Mouse (Mus musculus): ENCODE measurements around the gene Gm26897. TPM values are rescaled to one million over a fixed set of nuclear protein-coding genes. Genes with fewer than 3 reads are reported as not detected.

Gm26897 gene
- polyA plus RNA-seq, 1 experiment from 2014 or later = not detected

DNA sequence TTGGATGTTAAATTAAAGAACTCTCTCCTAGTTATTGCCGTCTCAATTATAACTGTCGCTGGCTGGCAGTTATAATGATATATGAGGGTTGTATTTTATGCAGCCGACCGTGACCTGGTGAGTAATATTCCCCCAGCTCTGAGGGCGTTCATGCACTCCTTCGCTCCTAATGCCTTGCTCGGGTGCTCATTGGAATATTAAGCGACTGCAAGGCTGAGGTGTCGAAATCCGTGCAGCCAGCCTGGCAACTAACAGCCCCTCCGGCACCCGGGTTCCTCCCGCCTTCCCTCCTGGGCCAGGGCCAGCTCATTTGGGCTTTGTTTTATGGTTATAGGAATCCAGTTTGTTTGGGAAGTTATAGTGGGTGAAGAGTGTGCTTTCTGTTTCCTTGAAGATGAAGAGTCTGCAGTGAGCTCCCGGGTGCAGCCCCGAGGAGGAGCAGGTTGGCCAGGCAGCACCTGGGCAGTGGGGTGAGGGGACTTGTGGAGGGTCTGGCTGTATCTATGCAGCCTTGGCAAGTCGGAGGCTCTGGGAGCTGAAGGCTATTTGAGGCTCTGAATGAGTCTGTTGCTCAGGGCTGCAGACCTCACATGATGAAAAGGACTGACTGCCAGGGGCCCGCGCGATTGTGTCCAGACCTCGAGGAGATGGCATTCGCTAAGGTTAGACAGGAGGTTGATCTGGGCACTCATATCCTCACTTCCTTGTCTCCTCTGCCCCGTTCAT is 8.4 kb upstream of the Gm26897 start:
- Histone ChIP-seq H3K4me1 (replicated peaks) (peaks cover 27% of the 10 kb centered on the region), H3K27me3 (ENCODE audit: insufficient read depth, poor library complexity, severe bottlenecking) (peaks cover 30% of the 10 kb centered on the region), H3K27ac (peak overlapping the region; percentile 79), H3K36me3 (no peaks in the 10 kb centered on the region), H3K4me3 (no peak overlapping the region), H3K9me3 (peaks cover 8% of the 10 kb centered on the region)
- 60% methylated on average over 22 of the region's 22 CpGs for WGBS
- DNase-seq (ENCODE audit: low spot score) = no peak

DNA sequence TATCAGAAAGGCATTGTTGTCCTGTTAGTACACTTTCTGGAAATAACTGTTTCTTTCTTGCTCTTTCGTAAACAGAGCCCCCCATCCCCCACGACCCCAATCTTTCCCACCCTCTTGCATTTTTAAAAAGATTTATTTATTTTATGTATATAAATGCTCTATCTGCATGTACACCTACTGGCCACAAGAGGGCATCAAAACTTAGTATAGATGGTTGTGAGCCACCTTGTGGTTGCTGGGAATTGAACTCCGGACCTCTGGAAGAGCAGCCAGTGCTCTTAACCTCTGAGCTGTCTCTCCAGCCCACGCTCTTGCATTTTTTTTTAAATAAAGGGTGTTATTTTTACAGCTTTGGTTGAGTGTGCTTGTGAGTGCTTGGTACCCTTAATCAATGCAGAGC is 5.3 kb upstream of the Gm26897 start:
- H3K27me3 ChIP-seq (ENCODE audit: insufficient read depth, poor library complexity, severe bottlenecking) = peaks cover 26% of the 10 kb centered on the region
- peaks cover 43% of the 10 kb centered on the region for H3K4me1 ChIP-seq (replicated peaks)
- H3K27ac ChIP-seq = no peak overlapping the region
- no peak for DNase-seq (ENCODE audit: low spot score)
- peaks cover 8% of the 10 kb centered on the region for H3K9me3 ChIP-seq
- no peak overlapping the region for H3K4me3 ChIP-seq
- 80% methylated on average over 4 of the region's 4 CpGs for WGBS
- H3K36me3 ChIP-seq = no peaks in the 10 kb centered on the region

DNA sequence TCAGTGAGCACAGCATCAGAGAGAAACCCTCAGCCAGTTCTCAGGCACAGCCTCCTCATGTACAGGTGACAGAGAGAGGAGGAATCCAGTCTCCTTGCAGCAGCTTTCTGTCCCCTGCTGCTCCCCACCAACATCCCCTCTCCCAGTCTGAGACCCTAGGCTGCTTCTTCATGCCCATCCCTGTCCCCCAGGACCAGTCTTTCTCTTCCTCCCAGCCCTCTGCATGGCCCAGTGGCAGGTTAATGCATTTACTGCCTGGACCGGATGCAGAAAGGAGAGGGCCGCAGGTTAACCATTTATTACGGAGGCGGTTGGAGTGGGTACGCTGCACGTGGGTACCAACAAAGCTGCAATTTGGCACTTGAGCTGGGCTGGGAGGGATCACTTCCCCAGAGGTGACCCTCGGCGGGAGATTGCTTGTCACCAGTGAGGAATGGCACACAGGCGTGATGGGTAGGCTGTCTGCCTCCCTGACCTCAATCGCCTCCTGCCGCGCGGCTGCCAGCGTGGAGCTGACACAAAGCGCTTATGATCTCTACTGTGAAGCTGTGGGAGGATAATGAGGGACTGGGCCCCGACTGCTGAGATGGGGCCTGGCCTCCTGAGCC is 3.1 kb upstream of the Gm26897 start:
- 21% methylated on average over 16 of the region's 16 CpGs for WGBS
- Histone ChIP-seq H3K9me3 (peaks cover 8% of the 10 kb centered on the region), H3K36me3 (peaks cover 12% of the 10 kb centered on the region), H3K27me3 (ENCODE audit: insufficient read depth, poor library complexity, severe bottlenecking) (peaks cover 21% of the 10 kb centered on the region), H3K4me3 (0 out of 2 replicates have a peak overlapping the region, but pooled peaks have one; percentile 9), H3K4me1 (replicated peaks) (peaks cover 23% of the 10 kb centered on the region), H3K27ac (peak overlapping the region; percentile 79)
- peak; percentile 48 for DNase-seq (ENCODE audit: low spot score)

DNA sequence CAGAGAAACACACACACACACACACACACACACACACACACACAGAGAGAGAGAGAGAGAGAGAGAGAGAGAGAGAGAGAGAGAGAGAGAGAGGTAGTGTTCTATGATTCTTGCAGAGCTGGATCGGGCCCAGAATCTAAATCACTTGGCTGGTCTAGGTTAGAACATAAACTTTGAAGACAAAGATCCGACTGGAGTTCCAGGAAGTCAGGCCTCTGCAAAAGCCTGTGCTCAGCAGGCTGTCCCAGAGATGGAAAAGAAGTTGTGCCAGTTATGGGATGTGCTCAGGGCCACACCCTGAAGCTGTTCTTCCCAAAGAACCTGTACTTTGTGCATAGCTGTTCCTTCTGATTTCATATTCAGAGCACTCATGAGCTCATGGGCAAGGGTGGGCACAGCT is 1.5 kb upstream of the Gm26897 start:
- DNase-seq (ENCODE audit: low spot score) = no peak
- Histone ChIP-seq H3K27ac (no peak overlapping the region), H3K36me3 (peaks cover 12% of the 10 kb centered on the region), H3K4me3 (no peak overlapping the region), H3K27me3 (ENCODE audit: insufficient read depth, poor library complexity, severe bottlenecking) (peaks cover 9% of the 10 kb centered on the region; the same call in 1 of the 2 replicates), H3K4me1 (replicated peaks) (peaks cover 19% of the 10 kb centered on the region), H3K9me3 (peaks cover 8% of the 10 kb centered on the region)
- 81% methylated on average over 2 of the region's 2 CpGs for WGBS

DNA sequence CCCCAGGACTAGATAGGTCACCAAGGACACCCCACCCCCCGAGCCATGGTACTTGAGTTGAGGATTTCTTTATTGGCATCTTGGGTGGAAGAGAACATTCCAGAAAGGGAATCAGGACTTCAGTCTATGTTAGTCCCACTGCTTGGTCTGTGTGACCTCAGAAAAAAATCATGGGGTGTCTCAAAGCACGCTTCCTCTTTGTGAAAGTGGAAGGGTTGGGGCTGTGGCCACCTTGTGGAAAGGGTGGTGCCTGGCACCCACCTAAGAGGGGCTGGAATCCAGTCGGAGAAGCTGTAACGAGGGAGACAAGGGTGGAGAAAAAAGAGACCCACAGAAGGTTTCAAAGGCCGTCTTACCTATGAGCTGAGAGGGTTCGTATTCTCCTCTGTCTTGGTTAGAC is 5.8 kb downstream of the Gm26897 start:
- Histone ChIP-seq H3K36me3 (peaks cover 14% of the 10 kb centered on the region), H3K27ac (no peak overlapping the region), H3K4me3 (no peak overlapping the region), H3K9me3 (no peaks in the 10 kb centered on the region), H3K27me3 (ENCODE audit: insufficient read depth, poor library complexity, severe bottlenecking) (peaks cover 63% of the 10 kb centered on the region), H3K4me1 (replicated peaks) (peaks cover 37% of the 10 kb centered on the region)
- DNase-seq (ENCODE audit: low spot score) = no peak
- 72% methylated on average over 6 of the region's 6 CpGs for WGBS

GRCm38 (mm10) chr5:111740384-111741275 is 6.9 kb downstream of the Gm26897 start:
- no peak overlapping the region for H3K4me3 ChIP-seq
- no peaks in the 10 kb centered on the region for H3K9me3 ChIP-seq
- no peak for DNase-seq (ENCODE audit: low spot score)
- WGBS = 27% methylated on average over 16 of the region's 16 CpGs
- peak overlapping the region; percentile 57; the same call in 1 of the 2 replicates for H3K27ac ChIP-seq
- H3K4me1 ChIP-seq (replicated peaks) = peaks cover 40% of the 10 kb centered on the region
- H3K36me3 ChIP-seq = peaks cover 14% of the 10 kb centered on the region
- H3K27me3 ChIP-seq (ENCODE audit: insufficient read depth, poor library complexity, severe bottlenecking) = peaks cover 68% of the 10 kb centered on the region

GRCm38 (mm10) chr5:111741352-111741751 is 7.6 kb downstream of the Gm26897 start:
- H3K4me1 ChIP-seq (replicated peaks) = peaks cover 40% of the 10 kb centered on the region
- H3K27ac ChIP-seq = no peak overlapping the region
- no peak for DNase-seq (ENCODE audit: low spot score)
- H3K4me3 ChIP-seq = no peak overlapping the region
- 4% methylated on average over 11 of the region's 11 CpGs for WGBS
- H3K36me3 ChIP-seq = peaks cover 18% of the 10 kb centered on the region
- no peaks in the 10 kb centered on the region for H3K9me3 ChIP-seq
- peaks cover 66% of the 10 kb centered on the region for H3K27me3 ChIP-seq (ENCODE audit: insufficient read depth, poor library complexity, severe bottlenecking)

DNA sequence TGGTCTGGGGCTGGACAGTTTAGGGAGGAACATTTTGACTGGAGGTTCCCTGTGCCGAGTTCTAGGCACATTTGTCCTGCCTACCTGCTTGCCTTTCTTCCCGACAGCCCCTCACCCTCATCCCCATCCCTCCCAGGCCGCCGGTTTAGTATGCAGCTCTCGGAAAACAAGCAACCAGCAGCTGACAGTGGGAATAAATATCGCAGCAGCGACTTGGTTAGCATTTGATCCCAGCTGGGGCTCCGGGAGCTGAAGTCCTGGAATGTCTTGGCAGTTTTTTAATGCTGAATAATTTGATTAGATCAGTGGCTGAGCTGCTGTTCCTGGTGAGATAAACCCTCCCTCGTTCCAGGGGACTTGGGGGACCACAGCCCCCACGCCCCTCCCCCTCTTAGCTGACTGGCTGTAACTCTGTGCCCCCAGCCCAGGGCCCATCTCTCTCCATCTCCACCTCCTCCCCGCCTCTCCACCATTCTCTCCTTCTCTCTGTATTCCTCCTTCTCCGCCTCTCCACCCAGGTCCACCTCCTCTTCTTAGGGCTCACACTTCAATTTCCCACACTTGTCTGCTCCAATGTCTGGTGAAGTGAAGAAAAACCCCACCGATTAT is 8.7 kb downstream of the Gm26897 start:
- H3K27me3 ChIP-seq (ENCODE audit: insufficient read depth, poor library complexity, severe bottlenecking) = peaks cover 66% of the 10 kb centered on the region
- H3K36me3 ChIP-seq = peaks cover 27% of the 10 kb centered on the region
- H3K27ac ChIP-seq = peak overlapping the region; percentile 66
- 15% methylated on average over 13 of the region's 13 CpGs for WGBS
- no peak overlapping the region for H3K4me3 ChIP-seq
- no peaks in the 10 kb centered on the region for H3K9me3 ChIP-seq
- H3K4me1 ChIP-seq (replicated peaks) = peaks cover 40% of the 10 kb centered on the region
- no peak for DNase-seq (ENCODE audit: low spot score)

- no peak for DNase-seq (ENCODE audit: low spot score)
- Histone ChIP-seq H3K36me3 (peaks cover 26% of the 10 kb centered on the region), H3K27ac (no peak overlapping the region), H3K27me3 (ENCODE audit: insufficient read depth, poor library complexity, severe bottlenecking) (peaks cover 10% of the 10 kb centered on the region), H3K4me1 (replicated peaks) (peaks cover 25% of the 10 kb centered on the region), H3K4me3 (no peak overlapping the region), H3K9me3 (no peaks in the 10 kb centered on the region)
- 84% methylated on average over 5 of the region's 5 CpGs for WGBS
Observed at GRCm38 (mm10) chr5:111749599-111749998, 15.9 kb downstream of the Gm26897 start.

- peaks cover 27% of the 10 kb centered on the region for H3K4me1 ChIP-seq (replicated peaks)
- H3K27ac ChIP-seq = no peak overlapping the region
- H3K4me3 ChIP-seq = no peak overlapping the region
- DNase-seq (ENCODE audit: low spot score) = no peak
- H3K27me3 ChIP-seq (ENCODE audit: insufficient read depth, poor library complexity, severe bottlenecking) = peaks cover 5% of the 10 kb centered on the region
- peaks cover 21% of the 10 kb centered on the region for H3K36me3 ChIP-seq
- 90% methylated on average over 13 of the region's 13 CpGs for WGBS
- no peaks in the 10 kb centered on the region for H3K9me3 ChIP-seq
Observed at GRCm38 (mm10) chr5:111750092-111750491, 16.4 kb downstream of the Gm26897 start.

- H3K4me3 ChIP-seq = peak overlapping the region; percentile 46
- WGBS = 36% methylated on average over 16 of the region's 16 CpGs
- no peak for DNase-seq (ENCODE audit: low spot score)
- H3K27ac ChIP-seq = peak overlapping the region; percentile 90
- H3K27me3 ChIP-seq (ENCODE audit: insufficient read depth, poor library complexity, severe bottlenecking) = peaks cover 4% of the 10 kb centered on the region; the same call in 1 of the 2 replicates
- H3K36me3 ChIP-seq = peaks cover 18% of the 10 kb centered on the region
- H3K4me1 ChIP-seq (replicated peaks) = peaks cover 38% of the 10 kb centered on the region
- peaks cover 6% of the 10 kb centered on the region; the same call in 1 of the 2 replicates for H3K9me3 ChIP-seq
Observed at GRCm38 (mm10) chr5:111754484-111755139, 20.9 kb downstream of the Gm26897 start.

- Histone ChIP-seq H3K4me3 (peak overlapping the region; percentile 46), H3K27ac (peak overlapping the region; percentile 90), H3K36me3 (peaks cover 18% of the 10 kb centered on the region), H3K9me3 (peaks cover 6% of the 10 kb centered on the region; the same call in 1 of the 2 replicates), H3K27me3 (ENCODE audit: insufficient read depth, poor library complexity, severe bottlenecking) (peaks cover 4% of the 10 kb centered on the region; the same call in 1 of the 2 replicates), H3K4me1 (replicated peaks) (peaks cover 43% of the 10 kb centered on the region)
- DNase-seq (ENCODE audit: low spot score) = peak; percentile 78
- 6% methylated on average over 5 of the region's 5 CpGs for WGBS
Observed at GRCm38 (mm10) chr5:111755330-111755729, 21.6 kb downstream of the Gm26897 start.
